In genomic region chr4:33586290-33586614, GRCm38 (mm10) we compare ENCODE assay signal across 9 mouse cellular contexts.
DNase-seq lines count a peak whose midpoint lies in the region; ATAC-seq and TF ChIP-seq lines count a peak whose summit lies in the region.
"Had no signal": no experiment of that assay in that cellular context is flagged by ENCODE, and none has a peak within 500 bp of the region (broad histone marks: within the 10 kb centered on the region; RNA-seq: fewer than 3 reads in every experiment).

No protein-coding gene starts in this region.

- peak overlapping the region; percentile 9; the same call in 1 of the 2 replicates for H3K27ac ChIP-seq in heart, embryonic 15.5 days
- H3K27ac ChIP-seq in ES-E14 (ENCODE audit: insufficient read depth, low read depth, low read length, poor library complexity, severe bottlenecking) = no peak overlapping the region
- peak overlapping the region; percentile 54 for H3K27ac ChIP-seq in forebrain, embryonic 16.5 days (ENCODE audit: low read length)
- peak overlapping the region; percentile 83 for H3K27ac ChIP-seq in midbrain, embryonic 10.5 days (replicated peaks)

- intact Hi-C loops in heart, postnatal 36 days (cut with DNase I) = loop anchor here (5.0 kb wide), 1 partner anchor 189 kb away; no protein-coding TSS in a partner anchor
- intact Hi-C loops in gastrocnemius, postnatal 36 days (cut with DNase I) = loop anchor here (5.0 to 10.0 kb wide), 2 partner anchors 59 to 181 kb away; no protein-coding TSS in a partner anchor

- H3K4me1 ChIP-seq in heart, embryonic 15.5 days (replicated peaks) = peaks cover 23% of the 10 kb centered on the region
- peaks cover 0 to 10% of the 10 kb centered on the region in 2 experiments; a peak in 2 of 4 replicates for H3K4me1 ChIP-seq in ES-E14 (ENCODE audit: control insufficient read depth in 2 of 2, insufficient read depth in 2 of 2, low read length in 2 of 2, poor library complexity in 1 of 2)
- H3K4me1 ChIP-seq in forebrain, embryonic 16.5 days (replicated peaks; ENCODE audit: control insufficient read depth, insufficient read depth, low read length) = peaks cover 27% of the 10 kb centered on the region
- H3K4me1 ChIP-seq in midbrain, embryonic 10.5 days = peaks cover 49% of the 10 kb centered on the region

- H3K27me3 ChIP-seq in heart, embryonic 15.5 days = peaks cover 41% of the 10 kb centered on the region
- no peaks in the 10 kb centered on the region for H3K27me3 ChIP-seq in forebrain, embryonic 16.5 days (replicated peaks; ENCODE audit: control insufficient read depth, insufficient read depth, low read length)
- peaks cover 28% of the 10 kb centered on the region for H3K27me3 ChIP-seq in midbrain, embryonic 10.5 days (ENCODE audit: low read depth, poor library complexity, severe bottlenecking)

- H3K9me3 ChIP-seq in heart, embryonic 15.5 days (replicated peaks) = no peaks in the 10 kb centered on the region
- no peaks in the 10 kb centered on the region for H3K9me3 ChIP-seq in ES-E14 (ENCODE audit: control insufficient read depth, insufficient read depth, low read depth, low read length)
- H3K9me3 ChIP-seq in forebrain, embryonic 16.5 days (ENCODE audit: control insufficient read depth, low read length) = no peaks in the 10 kb centered on the region
- no peaks in the 10 kb centered on the region for H3K9me3 ChIP-seq in midbrain, embryonic 10.5 days (replicated peaks)

- no peak overlapping the region for H3K4me3 ChIP-seq in heart, embryonic 15.5 days
- no peak overlapping the region for H3K4me3 ChIP-seq in ES-E14 (ENCODE audit: insufficient read depth in 1 of 2, low read depth in 1 of 2, low read length in 2 of 2, poor library complexity in 1 of 2, severe bottlenecking in 1 of 2)
- H3K4me3 ChIP-seq in forebrain, embryonic 16.5 days (replicated peaks; ENCODE audit: low read length) = no peak overlapping the region
- peak overlapping the region; percentile 41; the same call in 1 of the 2 replicates for H3K4me3 ChIP-seq in midbrain, embryonic 10.5 days

- in situ Hi-C loops in ES-E14 (cut with MboI; ENCODE audit: low sequenced_read_pairs in 2 of 2, unreplicated experiment in 2 of 2) = no loop called here

- no peak overlapping the region for H3K9ac ChIP-seq in heart, embryonic 15.5 days
- no peak overlapping the region for H3K9ac ChIP-seq in ES-E14 (ENCODE audit: insufficient read depth, low read depth, low read length, poor library complexity, severe bottlenecking)
- H3K9ac ChIP-seq in forebrain, embryonic 16.5 days (replicated peaks; ENCODE audit: low read depth, low read length) = no peak overlapping the region

- H3K36me3 ChIP-seq in heart, embryonic 15.5 days = no peaks in the 10 kb centered on the region
- no peaks in the 10 kb centered on the region for H3K36me3 ChIP-seq in ES-E14 (ENCODE audit: control insufficient read depth, insufficient read depth, low read length, poor library complexity, severe bottlenecking)
- no peaks in the 10 kb centered on the region for H3K36me3 ChIP-seq in forebrain, embryonic 16.5 days (ENCODE audit: control insufficient read depth, insufficient read depth)
- no peaks in the 10 kb centered on the region for H3K36me3 ChIP-seq in midbrain, embryonic 10.5 days

- WGBS in heart, embryonic 15.5 days = 68% methylated on average over 4 of the region's 4 CpGs
- WGBS in forebrain, embryonic 16.5 days = 36% methylated on average over 4 of the region's 4 CpGs
- 38% methylated on average over 4 of the region's 4 CpGs for WGBS in midbrain, embryonic 10.5 days

- ATAC-seq in heart, embryonic 15.5 days (replicated peaks; ENCODE audit: insufficient number of reproducible peaks, insufficient read depth, low FRiP score, low read depth) = no peak
- ATAC-seq in forebrain, embryonic 16.5 days = peak; percentile 56
- no peak for ATAC-seq in monocyte, adult 5-6 weeks (replicated peaks; ENCODE audit: insufficient number of reproducible peaks, low FRiP score, low TSS enrichment, poor library complexity, severe bottlenecking)

- H3K4me2 ChIP-seq in heart, embryonic 15.5 days = peak overlapping the region; percentile 58
- H3K4me2 ChIP-seq in forebrain, embryonic 16.5 days (ENCODE audit: low read length) = 0 out of 2 replicates have a peak overlapping the region, but pooled peaks have one; percentile 0

- DNase-seq in heart, postnatal 36 days = no peak
- DNase-seq in ES-E14 (ENCODE audit: low read depth, low spot score) = peak; percentile 13
- no peak for DNase-seq in midbrain, embryonic 10.5 days (ENCODE audit: low spot score)
- no peak for DNase-seq in gastrocnemius, postnatal 36 days
- no peak for DNase-seq in right cerebral cortex, postnatal 36 days (ENCODE audit: low spot score in 2 of 2)
- DNase-seq: cerebellum, adult 9-10 months had no signal

TF ChIP-seq in ES-E14, 5 proteins besides CTCF, POLR2A, EP300 and RAD21:
- TF ChIP-seq ZNF384 (IDR thresholded peaks at IDR 0.05; ENCODE audit: low read depth, low read length) (no peak), HCFC1 (IDR thresholded peaks at IDR 0.05; ENCODE audit: borderline replicate concordance, insufficient read depth, low read length) (no peak), CHD2 (IDR thresholded peaks at IDR 0.05; ENCODE audit: low read depth, low read length) (no peak), MAFK (IDR thresholded peaks at IDR 0.05; ENCODE audit: insufficient read depth, low read depth, low read length) (no peak), ZC3H11A (IDR thresholded peaks at IDR 0.05; ENCODE audit: borderline replicate concordance, low read depth, low read length) (no peak)
